Mouse (Mus musculus): ENCODE data around the gene Ctf1. TPM values are rescaled to one million over a fixed set of nuclear protein-coding genes. Genes with fewer than 3 reads are reported as not detected.

Ctf1 gene
- polyA plus RNA-seq, 1 experiment from 2014 or later, result 5.5 TPM

GRCm38 (mm10) chr7:127704598-127704997 lies 7.9 kb upstream of the Ctf1 start:
- H3K9me3 ChIP-seq (ENCODE audit: control insufficient read depth, low read length), result no peaks in the 10 kb centered on the region
- H3K4me1 ChIP-seq (replicated peaks; ENCODE audit: control insufficient read depth, insufficient read depth, low read length), result peaks cover 15% of the 10 kb centered on the region
- DNase-seq (ENCODE audit: low spot score), result no peak
- no peak for ATAC-seq (replicated peaks; ENCODE audit: low FRiP score)
- peaks cover 2% of the 10 kb centered on the region; the same call in 1 of the 2 replicates for H3K36me3 ChIP-seq (ENCODE audit: control insufficient read depth, insufficient read depth, low read length)
- H3K27me3 ChIP-seq (replicated peaks; ENCODE audit: control insufficient read depth, insufficient read depth, low read length), result no peaks in the 10 kb centered on the region
- H3K4me3 ChIP-seq (ENCODE audit: low read depth, low read length), result no peak overlapping the region
- 80% methylated on average over 6 of the region's 6 CpGs for WGBS
- H3K9ac ChIP-seq (ENCODE audit: low read depth, low read length), result peak overlapping the region; percentile 18; the same call in 1 of the 2 replicates
- H3K4me2 ChIP-seq, result no peak overlapping the region
- no peak overlapping the region for H3K27ac ChIP-seq (ENCODE audit: low read depth, low read length)

DNA sequence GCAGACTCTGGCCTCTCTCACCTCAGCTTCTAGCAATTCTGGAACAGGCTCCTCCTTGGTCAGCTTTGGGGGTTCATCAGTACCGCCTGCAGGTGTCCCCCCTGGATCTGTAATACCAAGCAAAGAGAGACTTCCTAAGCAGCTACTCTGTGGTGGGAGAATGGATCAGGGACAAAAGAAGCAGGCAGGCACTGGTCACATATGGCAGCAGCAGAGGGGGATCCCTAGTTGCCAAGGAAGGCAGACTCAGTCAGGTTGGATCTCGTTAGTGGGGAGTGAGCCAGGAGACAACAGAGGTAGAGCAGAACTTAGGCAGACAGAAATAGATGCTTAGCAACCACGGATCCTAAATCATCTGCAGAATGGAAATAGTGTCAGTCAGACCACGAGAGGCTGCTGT lies 6.8 kb upstream of the Ctf1 start:
- DNase-seq (ENCODE audit: low spot score), result no peak
- Histone ChIP-seq H3K4me1 (replicated peaks; ENCODE audit: control insufficient read depth, insufficient read depth, low read length) (peaks cover 13% of the 10 kb centered on the region), H3K36me3 (ENCODE audit: control insufficient read depth, insufficient read depth, low read length) (peaks cover 2% of the 10 kb centered on the region; the same call in 1 of the 2 replicates), H3K4me2 (no peak overlapping the region), H3K9ac (ENCODE audit: low read depth, low read length) (no peak overlapping the region), H3K9me3 (ENCODE audit: control insufficient read depth, low read length) (no peaks in the 10 kb centered on the region), H3K27me3 (replicated peaks; ENCODE audit: control insufficient read depth, insufficient read depth, low read length) (no peaks in the 10 kb centered on the region), H3K27ac (ENCODE audit: low read depth, low read length) (no peak overlapping the region), H3K4me3 (ENCODE audit: low read depth, low read length) (no peak overlapping the region)
- no peak for ATAC-seq (replicated peaks; ENCODE audit: low FRiP score)
- WGBS, result 80% methylated on average over 4 of the region's 4 CpGs

- ATAC-seq (replicated peaks; ENCODE audit: low FRiP score) (no peak), DNase-seq (ENCODE audit: low spot score) (no peak)
- peak overlapping the region; percentile 83 for H3K4me2 ChIP-seq
- peak overlapping the region; percentile 77 for H3K9ac ChIP-seq (ENCODE audit: low read depth, low read length)
- peak overlapping the region; percentile 91 for H3K27ac ChIP-seq (ENCODE audit: low read depth, low read length)
- no peaks in the 10 kb centered on the region for H3K9me3 ChIP-seq (ENCODE audit: control insufficient read depth, low read length)
- H3K4me1 ChIP-seq (replicated peaks; ENCODE audit: control insufficient read depth, insufficient read depth, low read length), result peaks cover 15% of the 10 kb centered on the region
- H3K36me3 ChIP-seq (ENCODE audit: control insufficient read depth, insufficient read depth, low read length), result peaks cover 2% of the 10 kb centered on the region; the same call in 1 of the 2 replicates
- 26% methylated on average over 22 of the region's 22 CpGs for WGBS
- H3K27me3 ChIP-seq (replicated peaks; ENCODE audit: control insufficient read depth, insufficient read depth, low read length), result no peaks in the 10 kb centered on the region
- H3K4me3 ChIP-seq (ENCODE audit: low read depth, low read length), result peak overlapping the region; percentile 71
Measured at GRCm38 (mm10) chr7:127707045-127707956, 5.2 kb upstream of the Ctf1 start.

DNA sequence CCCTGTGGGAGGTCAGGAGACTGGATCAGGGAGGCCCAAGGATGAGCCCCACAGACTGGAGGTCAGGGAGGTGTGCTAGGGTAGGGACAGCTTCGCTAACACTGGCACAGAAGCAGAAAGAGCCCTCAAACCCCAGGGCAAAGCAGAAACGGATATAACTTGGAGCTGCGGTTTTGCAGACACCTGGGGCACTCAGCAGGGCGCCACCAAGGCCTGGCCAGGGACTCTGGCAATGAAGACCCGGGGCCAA lies 4.7 kb upstream of the Ctf1 start:
- peaks cover 21% of the 10 kb centered on the region for H3K4me1 ChIP-seq (replicated peaks; ENCODE audit: control insufficient read depth, insufficient read depth, low read length)
- H3K4me2 ChIP-seq, result peak overlapping the region; percentile 83
- peaks cover 2% of the 10 kb centered on the region; the same call in 1 of the 2 replicates for H3K36me3 ChIP-seq (ENCODE audit: control insufficient read depth, insufficient read depth, low read length)
- ATAC-seq (replicated peaks; ENCODE audit: low FRiP score) (no peak), DNase-seq (ENCODE audit: low spot score) (no peak)
- H3K4me3 ChIP-seq (ENCODE audit: low read depth, low read length), result peak overlapping the region; percentile 71
- peak overlapping the region; percentile 77 for H3K9ac ChIP-seq (ENCODE audit: low read depth, low read length)
- H3K9me3 ChIP-seq (ENCODE audit: control insufficient read depth, low read length), result no peaks in the 10 kb centered on the region
- H3K27ac ChIP-seq (ENCODE audit: low read depth, low read length), result peak overlapping the region; percentile 91
- H3K27me3 ChIP-seq (replicated peaks; ENCODE audit: control insufficient read depth, insufficient read depth, low read length), result no peaks in the 10 kb centered on the region
- 0% methylated on average over 5 of the region's 5 CpGs for WGBS

DNA sequence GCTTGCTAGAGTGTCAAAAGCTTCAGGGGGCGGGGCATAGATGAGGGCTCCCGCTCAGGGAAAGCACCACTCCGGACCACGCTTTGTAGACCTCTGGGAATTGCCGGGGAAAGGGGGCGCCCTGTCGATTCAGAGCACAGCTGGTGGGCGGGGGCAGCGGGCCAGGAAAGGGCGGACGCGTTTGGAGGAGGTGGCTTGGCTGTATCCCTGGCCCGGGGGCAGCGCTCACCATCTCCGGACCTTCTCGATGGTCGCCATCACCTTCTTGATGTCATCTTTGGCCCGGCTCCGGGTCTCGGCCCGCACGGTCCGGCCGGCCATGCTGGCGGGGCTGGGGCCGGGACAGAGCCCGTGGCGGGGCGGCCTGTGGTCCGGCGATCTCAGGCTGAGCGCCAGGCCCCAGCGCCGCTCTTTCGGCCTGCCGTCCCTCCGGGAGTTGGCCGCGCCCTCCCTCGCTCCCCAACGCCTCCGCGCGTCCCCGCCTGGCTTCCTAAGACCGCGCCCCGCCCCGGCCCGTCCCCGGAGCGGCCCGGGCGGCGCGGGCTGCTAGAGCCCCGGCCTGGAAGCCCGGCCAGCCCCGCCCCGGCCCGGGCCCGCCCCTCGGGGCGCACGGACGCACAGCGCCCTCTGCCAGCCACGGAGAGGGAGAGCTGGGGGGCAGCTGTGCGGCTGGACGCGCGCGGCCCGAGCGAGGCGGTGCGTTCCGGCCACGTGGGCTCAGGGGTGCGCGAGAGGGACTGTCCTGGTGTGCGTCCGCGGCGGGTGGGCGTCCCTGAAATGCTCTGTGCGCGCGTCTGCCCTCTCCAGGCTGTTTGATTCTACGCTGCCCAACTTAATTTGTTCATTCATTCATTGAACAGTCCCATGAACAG lies 4.1 kb upstream of the Ctf1 start, which contains the start of gene Bcl7c:
Bcl7c (minus strand) TSS at position 727 of the 872 bp plus-strand sequence.
- H3K27me3 ChIP-seq (replicated peaks; ENCODE audit: control insufficient read depth, insufficient read depth, low read length), result no peaks in the 10 kb centered on the region
- peak; percentile 93 for DNase-seq (ENCODE audit: low spot score)
- H3K4me1 ChIP-seq (replicated peaks; ENCODE audit: control insufficient read depth, insufficient read depth, low read length), result peaks cover 21% of the 10 kb centered on the region
- H3K4me2 ChIP-seq, result peak within 1 kb of the TSS; percentile 83
- peak within 1 kb of the TSS; percentile 77 for H3K9ac ChIP-seq (ENCODE audit: low read depth, low read length)
- no peaks in the 10 kb centered on the region for H3K9me3 ChIP-seq (ENCODE audit: control insufficient read depth, low read length)
- under 1% methylated on average over 84 of the region's 90 CpGs for WGBS
- ATAC-seq (replicated peaks; ENCODE audit: low FRiP score), result peak; percentile 88
- peak within 1 kb of the TSS; percentile 71 for H3K4me3 ChIP-seq (ENCODE audit: low read depth, low read length)
- peaks cover 2% of the 10 kb centered on the region; the same call in 1 of the 2 replicates for H3K36me3 ChIP-seq (ENCODE audit: control insufficient read depth, insufficient read depth, low read length)
- peak within 1 kb of the TSS; percentile 91 for H3K27ac ChIP-seq (ENCODE audit: low read depth, low read length)

DNA sequence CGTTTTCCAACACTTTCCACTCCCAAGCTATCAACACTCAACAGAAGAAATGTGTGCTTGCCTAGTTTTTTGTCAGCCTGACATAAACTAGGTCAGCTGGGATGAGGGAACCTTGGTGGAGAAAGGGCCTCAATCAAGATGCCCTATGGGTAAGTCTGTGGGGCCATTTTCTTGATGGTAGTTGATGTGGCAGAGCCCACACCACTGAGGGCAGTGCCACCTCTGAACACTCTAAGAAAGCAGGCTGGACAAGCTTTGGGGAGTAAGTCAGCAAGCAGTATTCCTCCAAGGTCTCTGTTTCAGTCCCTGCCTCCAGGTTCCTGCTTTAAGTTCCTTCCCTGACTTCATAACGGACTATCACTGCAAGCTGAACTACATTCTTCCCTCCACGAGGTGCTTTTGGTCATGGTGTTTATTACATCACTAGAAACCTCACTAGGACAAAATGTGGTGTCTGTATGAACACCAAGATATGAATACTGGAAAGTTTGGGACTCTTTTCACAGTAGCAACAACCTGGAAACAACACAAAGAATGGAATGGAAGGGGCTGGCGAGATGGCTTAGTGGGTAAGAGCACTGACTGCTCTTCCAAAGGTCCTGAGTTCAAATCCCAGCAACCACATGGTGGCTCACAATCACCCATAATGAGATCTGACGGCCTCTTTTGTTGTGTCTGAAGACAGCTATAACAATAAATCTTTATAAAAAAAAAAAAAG lies 3.1 kb upstream of the Ctf1 start:
- Histone ChIP-seq H3K36me3 (ENCODE audit: control insufficient read depth, insufficient read depth, low read length) (peaks cover 2% of the 10 kb centered on the region; the same call in 1 of the 2 replicates), H3K4me3 (ENCODE audit: low read depth, low read length) (peak overlapping the region; percentile 71), H3K4me2 (peak overlapping the region; percentile 83), H3K27me3 (replicated peaks; ENCODE audit: control insufficient read depth, insufficient read depth, low read length) (no peaks in the 10 kb centered on the region), H3K9me3 (ENCODE audit: control insufficient read depth, low read length) (no peaks in the 10 kb centered on the region), H3K9ac (ENCODE audit: low read depth, low read length) (peak overlapping the region; percentile 77), H3K4me1 (replicated peaks; ENCODE audit: control insufficient read depth, insufficient read depth, low read length) (peaks cover 21% of the 10 kb centered on the region), H3K27ac (ENCODE audit: low read depth, low read length) (peak overlapping the region; percentile 91; the same call in 1 of the 2 replicates)
- ATAC-seq (replicated peaks; ENCODE audit: low FRiP score), result no peak
- DNase-seq (ENCODE audit: low spot score), result no peak
- WGBS, result 76% methylated on average over 5 of the region's 5 CpGs

DNA sequence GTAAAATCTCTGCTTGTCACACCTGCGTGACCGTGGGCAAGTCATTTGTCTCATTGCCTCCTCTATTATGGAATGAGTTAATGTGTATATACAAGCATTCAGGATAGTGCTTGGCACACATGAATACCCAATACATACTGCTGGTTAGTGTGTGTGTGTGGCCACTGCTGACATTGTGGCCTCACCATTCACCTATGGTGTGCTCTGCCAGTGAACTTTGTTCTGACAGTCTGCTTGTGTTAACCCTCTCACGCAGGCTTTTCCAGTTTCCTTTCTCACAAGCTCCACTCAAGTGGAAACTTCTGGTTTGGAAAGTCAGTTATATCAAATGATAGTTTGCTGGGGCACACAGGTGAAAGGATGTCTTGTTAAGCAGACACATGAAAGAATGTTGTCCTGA lies 1.5 kb upstream of the Ctf1 start:
- H3K4me2 ChIP-seq, result no peak overlapping the region
- 83% methylated on average over 3 of the region's 3 CpGs for WGBS
- H3K9ac ChIP-seq (ENCODE audit: low read depth, low read length), result no peak overlapping the region
- H3K27ac ChIP-seq (ENCODE audit: low read depth, low read length), result no peak overlapping the region
- no peaks in the 10 kb centered on the region for H3K27me3 ChIP-seq (replicated peaks; ENCODE audit: control insufficient read depth, insufficient read depth, low read length)
- H3K4me3 ChIP-seq (ENCODE audit: low read depth, low read length), result no peak overlapping the region
- DNase-seq (ENCODE audit: low spot score) (no peak), ATAC-seq (replicated peaks; ENCODE audit: low FRiP score) (no peak)
- H3K4me1 ChIP-seq (replicated peaks; ENCODE audit: control insufficient read depth, insufficient read depth, low read length), result peaks cover 21% of the 10 kb centered on the region
- H3K36me3 ChIP-seq (ENCODE audit: control insufficient read depth, insufficient read depth, low read length), result no peaks in the 10 kb centered on the region; the same call in 1 of the 2 replicates
- H3K9me3 ChIP-seq (ENCODE audit: control insufficient read depth, low read length), result no peaks in the 10 kb centered on the region

DNA sequence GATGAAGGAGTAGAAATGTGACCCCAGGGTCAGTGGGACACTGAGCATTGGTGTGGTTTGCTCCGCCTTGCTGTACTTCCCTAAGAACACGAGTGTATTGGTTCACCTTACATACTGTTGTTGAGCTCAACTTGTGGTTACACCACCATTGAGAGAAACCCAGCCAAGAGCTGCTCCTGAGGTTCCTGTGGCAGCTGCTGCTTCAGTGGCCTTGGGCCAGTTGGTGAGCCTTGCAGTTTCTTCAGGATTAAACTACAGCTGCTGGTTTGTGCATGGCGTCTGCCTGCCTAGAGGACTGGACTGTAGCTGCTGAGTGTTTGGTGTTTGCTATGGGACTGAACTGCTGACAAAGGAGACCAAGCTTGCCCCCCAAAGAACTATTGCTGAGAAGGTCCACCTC lies 1.1 kb upstream of the Ctf1 start:
- H3K9ac ChIP-seq (ENCODE audit: low read depth, low read length), result no peak overlapping the region
- H3K27ac ChIP-seq (ENCODE audit: low read depth, low read length), result no peak overlapping the region
- no peak overlapping the region for H3K4me3 ChIP-seq (ENCODE audit: low read depth, low read length)
- H3K36me3 ChIP-seq (ENCODE audit: control insufficient read depth, insufficient read depth, low read length), result no peaks in the 10 kb centered on the region; the same call in 1 of the 2 replicates
- 61% methylated on average over 3 of the region's 3 CpGs for WGBS
- H3K9me3 ChIP-seq (ENCODE audit: control insufficient read depth, low read length), result no peaks in the 10 kb centered on the region
- peaks cover 21% of the 10 kb centered on the region for H3K4me1 ChIP-seq (replicated peaks; ENCODE audit: control insufficient read depth, insufficient read depth, low read length)
- ATAC-seq (replicated peaks; ENCODE audit: low FRiP score) (no peak), DNase-seq (ENCODE audit: low spot score) (no peak)
- no peaks in the 10 kb centered on the region for H3K27me3 ChIP-seq (replicated peaks; ENCODE audit: control insufficient read depth, insufficient read depth, low read length)
- no peak overlapping the region for H3K4me2 ChIP-seq
